Mouse (Mus musculus) retina, postnatal 1 day (tissue): ENCODE data around the gene Irf3.

Experiments used
- DNase-seq: peaks from one replicate; pipeline ENCODE4 v3.0.0-alpha.2; 2012

Irf3 gene

GRCm38 (mm10) chr7:44997231-44997939, at the start of gene Irf3:
Gene Irf3 (plus strand): TSS chr7:44997648.
- peak; percentile 97 for DNase-seq

GRCm38 (mm10) chr7:44949922-44950321, 47.5 kb upstream of the Irf3 start:
- no peak for DNase-seq

GRCm38 (mm10) chr7:44951960-44952359, 45.5 kb upstream of the Irf3 start:
- peak; percentile 45 for DNase-seq

GRCm38 (mm10) chr7:44952611-44953306, 44.7 kb upstream of the Irf3 start:
- DNase-seq: peak; percentile 94

GRCm38 (mm10) chr7:44953561-44953960, 43.9 kb upstream of the Irf3 start:
- DNase-seq: no peak

- no peak for DNase-seq
These were observed 43.2 kb upstream of the Irf3 start for GRCm38 (mm10) chr7:44954091-44954885.

GRCm38 (mm10) chr7:44955628-44956027, 41.8 kb upstream of the Irf3 start:
- peak; percentile 43 for DNase-seq

- no peak for DNase-seq
These were observed 41.2 kb upstream of the Irf3 start for GRCm38 (mm10) chr7:44956266-44956665.

- no peak for DNase-seq
These were observed 40.1 kb upstream of the Irf3 start for GRCm38 (mm10) chr7:44957183-44957835.

GRCm38 (mm10) chr7:44958208-44958607, 39.2 kb upstream of the Irf3 start:
- DNase-seq: peak; percentile 65

- DNase-seq: no peak
These were observed 38.2 kb upstream of the Irf3 start for GRCm38 (mm10) chr7:44959281-44959680.

GRCm38 (mm10) chr7:44959874-44960511, 37.5 kb upstream of the Irf3 start:
- DNase-seq: no peak

GRCm38 (mm10) chr7:44960512-44960910, 36.9 kb upstream of the Irf3 start:
- DNase-seq: no peak

- no peak for DNase-seq
These were observed 35.1 kb upstream of the Irf3 start for GRCm38 (mm10) chr7:44962337-44962736.

GRCm38 (mm10) chr7:44962831-44963230, 34.6 kb upstream of the Irf3 start:
- DNase-seq: no peak

- no peak for DNase-seq
These were observed 32.5 kb upstream of the Irf3 start for GRCm38 (mm10) chr7:44964990-44965389.

- DNase-seq: no peak
These were observed 31.5 kb upstream of the Irf3 start for GRCm38 (mm10) chr7:44965975-44966374.

GRCm38 (mm10) chr7:44966638-44967037, 30.8 kb upstream of the Irf3 start:
- DNase-seq: no peak

GRCm38 (mm10) chr7:44970231-44970691, 27.2 kb upstream of the Irf3 start:
- peak; percentile 93 for DNase-seq

GRCm38 (mm10) chr7:44971142-44971541, 26.3 kb upstream of the Irf3 start:
- no peak for DNase-seq

GRCm38 (mm10) chr7:44973415-44974130, 23.9 kb upstream of the Irf3 start:
- DNase-seq: no peak
